Mouse (Mus musculus) megakaryocyte, adult 5-6 weeks (primary cell): ENCODE data around the gene Sec24a. TPM values are rescaled to one million over a fixed set of nuclear protein-coding genes. Genes with fewer than 3 reads are reported as not detected.
"Not testable (repeated sequence)": the region's sequence is repeated elsewhere in the genome, so short reads cannot be mapped to it uniquely, and the experiment has no call there.

Source experiments
- ATAC-seq: 2 replicates; pipeline ENCODE4 v1.8.0; 2016; ENCODE audit warnings: mild to moderate bottlenecking, inconsistent platforms; ENCODE audit not compliant: poor library complexity, severe bottlenecking
- total RNA-seq, 2 experiments: library from RNA; stranded (forward) in 1 of 2; stranded (reverse) in 1 of 2; fragments of 153-499, 151-499 nt in 1 of 2; fragments of 221-1000, 200-1000 nt in 1 of 2; gene quantifications; 2 replicates each; pipeline versions ENCODE4 v1.2.3 to v1.2.4; 2015 to 2017

Gene Sec24a
- total RNA-seq, 2 experiments from 2014 or later, result 5.1 to 15.4 TPM

- ATAC-seq, result no peak
Observed at GRCm38 (mm10) chr11:51689343-51689742, 74.1 kb downstream of the Sec24a start.

GRCm38 (mm10) chr11:51688330-51689328 is 74.8 kb downstream of the Sec24a start, which contains the start of gene 0610009B22Rik:
TSS of gene 0610009B22Rik (minus strand) at chr11:51688874.
- ATAC-seq, result peak; percentile 96

- no peak for ATAC-seq
Observed at GRCm38 (mm10) chr11:51681976-51682374, 81.5 kb downstream of the Sec24a start.

- ATAC-seq, result peak; percentile 84
Observed at GRCm38 (mm10) chr11:51681324-51681975, 82.0 kb downstream of the Sec24a start.

GRCm38 (mm10) chr11:51679466-51679865 is 84.0 kb downstream of the Sec24a start:
- no peak for ATAC-seq

- peak; percentile 74 for ATAC-seq
Observed at GRCm38 (mm10) chr11:51677737-51678418, 85.6 kb downstream of the Sec24a start.

DNA sequence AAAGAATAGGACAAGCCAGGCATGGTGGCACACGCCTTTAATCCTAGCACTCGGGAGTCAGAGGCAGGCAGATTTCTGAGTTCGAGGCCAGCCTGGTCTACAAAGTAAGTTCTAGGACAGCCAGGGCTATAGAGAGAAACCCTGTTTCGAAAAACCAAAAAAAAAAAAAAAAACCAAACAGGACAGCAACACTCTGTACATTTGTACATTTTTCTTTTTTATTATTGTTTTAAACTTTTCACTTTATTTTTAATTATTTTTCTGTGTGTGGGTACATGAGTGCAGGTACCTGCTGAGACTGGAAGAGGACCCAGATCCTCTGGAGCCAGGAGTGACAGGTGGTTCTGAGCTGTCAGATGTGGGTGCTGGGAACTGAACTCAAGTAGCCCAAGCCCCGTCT is 88.0 kb downstream of the Sec24a start:
- ATAC-seq, result no peak

- ATAC-seq, result no peak
Observed at GRCm38 (mm10) chr11:51673291-51673690, 90.1 kb downstream of the Sec24a start.

DNA sequence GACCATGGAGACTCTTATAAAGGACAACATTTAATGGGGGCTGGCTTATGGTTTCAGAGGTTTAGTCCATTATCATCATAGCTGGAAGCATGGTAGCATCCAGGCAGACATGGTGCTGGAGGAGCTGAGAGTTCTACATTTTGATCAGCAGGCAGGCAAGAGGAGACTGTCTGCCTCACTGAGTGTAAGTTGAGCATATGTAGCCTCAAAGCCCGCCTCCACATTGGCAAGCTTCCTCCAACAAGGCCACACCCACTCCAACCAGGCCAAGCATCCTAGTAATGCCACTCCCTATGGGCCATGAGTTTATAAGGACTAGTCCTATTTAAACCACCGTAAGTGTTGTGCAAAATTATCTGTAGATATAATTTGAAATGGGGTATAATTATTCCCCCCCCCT is 92.1 kb downstream of the Sec24a start:
- no peak for ATAC-seq

- no peak for ATAC-seq
Observed at GRCm38 (mm10) chr11:51670846-51671245, 92.6 kb downstream of the Sec24a start.

- ATAC-seq, result not testable (repeated sequence)
Observed at GRCm38 (mm10) chr11:51664747-51665146, 98.7 kb downstream of the Sec24a start.

GRCm38 (mm10) chr11:51662632-51663031 is 100.8 kb downstream of the Sec24a start:
- no peak for ATAC-seq

GRCm38 (mm10) chr11:51661867-51662365 is 101.5 kb downstream of the Sec24a start:
- ATAC-seq, result no peak

DNA sequence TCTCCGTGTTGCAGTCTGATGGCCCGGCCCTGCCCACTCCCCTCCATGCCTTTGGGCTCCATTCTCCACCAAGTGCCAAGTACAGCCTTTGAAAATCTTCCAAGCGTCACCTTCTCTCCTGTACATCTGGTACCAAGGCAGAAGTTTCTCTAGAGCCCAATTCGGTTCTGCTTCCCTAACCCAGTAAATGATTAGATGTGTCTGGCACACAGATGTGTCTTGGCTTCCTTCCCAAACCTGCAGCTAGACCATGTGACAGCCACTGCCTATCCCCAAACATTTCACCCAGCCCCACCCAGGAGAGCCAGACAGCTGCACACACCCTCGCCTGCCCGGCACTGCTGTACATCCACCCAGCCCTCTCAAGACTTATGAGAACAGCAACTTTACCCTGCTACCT is 104.7 kb downstream of the Sec24a start:
- peak; percentile 43; the same call in 1 of the 2 replicates for ATAC-seq

GRCm38 (mm10) chr11:51658291-51658690 is 105.1 kb downstream of the Sec24a start:
- ATAC-seq, result no peak

- ATAC-seq, result no peak
Observed at GRCm38 (mm10) chr11:51656798-51657521, 106.5 kb downstream of the Sec24a start.

DNA sequence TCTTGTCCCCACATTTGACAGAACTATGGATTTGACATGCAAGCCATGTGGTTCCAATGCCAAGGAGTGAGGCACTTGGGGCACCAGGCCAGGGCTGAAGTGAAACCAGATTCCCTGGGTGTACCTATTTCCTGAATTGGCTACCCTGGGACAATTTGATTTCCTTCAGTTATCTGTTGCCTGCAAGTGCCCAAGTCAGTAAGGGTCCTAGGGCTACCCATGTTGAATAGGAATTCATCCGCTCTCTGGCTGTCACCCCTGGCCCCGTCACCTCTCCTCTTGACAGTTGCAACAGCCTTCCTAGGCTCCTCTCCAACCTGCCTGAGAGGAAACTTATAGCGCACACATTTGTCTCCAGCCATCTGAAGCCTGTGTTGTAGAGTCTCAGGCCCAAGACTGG is 108.5 kb downstream of the Sec24a start:
- no peak for ATAC-seq

- ATAC-seq, result no peak
Observed at GRCm38 (mm10) chr11:51653736-51654135, 109.7 kb downstream of the Sec24a start.

GRCm38 (mm10) chr11:51652889-51653418 is 110.5 kb downstream of the Sec24a start:
- no peak for ATAC-seq
